Mouse (Mus musculus) CD4-positive helper T cell, adult 2 months (primary cell): ENCODE data around the gene A4galt.
"Not testable (repeated sequence)": the region's sequence is repeated elsewhere in the genome, so short reads cannot be mapped to it uniquely, and the experiment has no call there.

Source experiments
- DNase-seq: peaks from one replicate; pipeline ENCODE4 v3.0.0-alpha.2; 2012; ENCODE audit warnings: low read depth, missing footprints, low spot score

A4galt gene

DNA sequence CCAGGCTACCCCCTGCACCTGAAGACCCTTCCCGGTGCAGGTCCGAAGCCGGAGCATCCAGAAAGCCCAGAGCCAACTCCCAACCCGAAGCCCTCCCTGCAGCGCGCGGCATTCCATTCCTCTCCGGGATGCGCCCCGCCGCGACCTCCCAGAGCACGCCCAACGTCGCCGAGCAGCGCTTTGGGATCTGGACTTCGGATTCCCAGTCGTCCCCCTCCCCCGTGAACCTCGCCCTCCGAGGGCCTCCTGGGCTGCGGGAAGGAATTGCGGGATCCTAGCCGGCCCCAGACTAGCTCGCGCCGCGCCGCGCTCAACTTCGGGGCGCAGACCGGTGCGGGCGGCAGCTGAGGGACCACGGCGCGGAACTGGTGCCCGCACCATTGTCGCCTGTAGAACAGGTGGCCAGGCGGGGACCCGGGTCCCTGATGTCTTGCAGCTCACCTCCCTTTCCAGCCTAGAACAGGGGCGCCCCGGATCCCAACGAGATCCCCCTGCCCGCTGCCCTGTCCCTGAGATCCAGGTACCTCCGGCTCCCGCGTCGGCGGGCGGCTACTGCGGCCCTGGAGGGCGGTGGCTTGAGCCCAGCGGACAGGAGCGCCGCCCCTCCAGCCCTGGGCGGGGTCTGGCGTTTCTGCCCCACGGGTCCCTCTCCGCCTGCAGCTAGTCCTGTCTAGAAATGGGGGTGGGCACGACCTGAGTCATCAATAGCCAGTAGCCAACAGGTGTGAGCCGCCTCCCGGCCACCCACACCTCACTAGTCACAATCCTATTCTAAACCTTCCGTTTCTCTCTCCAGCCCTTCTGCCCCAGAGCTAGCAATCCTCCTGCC is at the start of gene A4galt:
TSS of gene A4galt (minus strand) at position 599 of the 829 bp plus-strand sequence.
- no peak for DNase-seq

DNA sequence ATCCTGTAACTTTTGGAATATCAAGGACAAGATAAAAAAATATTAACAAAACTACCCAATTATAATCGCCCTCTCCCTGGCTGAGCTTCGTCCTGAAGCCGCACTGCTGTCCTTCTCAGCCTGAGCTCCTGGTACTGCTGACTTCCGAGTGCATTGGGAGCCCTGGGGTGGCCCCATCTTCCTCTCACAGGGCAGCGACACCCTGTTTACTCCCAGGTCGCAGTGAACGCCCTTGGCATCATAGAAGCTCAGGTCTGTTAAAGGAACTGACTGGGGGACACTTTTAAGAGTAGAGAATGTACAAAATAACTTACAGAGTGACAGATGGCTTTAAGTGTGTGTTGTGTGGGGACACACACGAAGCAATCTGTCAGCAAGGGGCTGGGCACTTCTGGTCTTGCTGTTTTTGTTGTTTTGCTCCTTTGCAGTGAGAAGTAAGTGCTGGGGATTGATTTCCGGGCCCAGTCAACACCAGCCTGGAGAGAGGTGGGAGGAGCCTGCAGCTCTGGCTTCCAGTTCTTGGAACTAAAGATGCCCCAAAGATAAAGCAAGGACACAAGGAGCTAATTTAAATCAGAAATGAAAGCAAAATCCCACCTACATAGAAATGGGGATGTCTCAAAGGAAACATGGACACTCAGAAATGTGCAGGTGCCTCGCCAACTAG is 48.5 kb upstream of the A4galt start:
- no peak for DNase-seq

DNA sequence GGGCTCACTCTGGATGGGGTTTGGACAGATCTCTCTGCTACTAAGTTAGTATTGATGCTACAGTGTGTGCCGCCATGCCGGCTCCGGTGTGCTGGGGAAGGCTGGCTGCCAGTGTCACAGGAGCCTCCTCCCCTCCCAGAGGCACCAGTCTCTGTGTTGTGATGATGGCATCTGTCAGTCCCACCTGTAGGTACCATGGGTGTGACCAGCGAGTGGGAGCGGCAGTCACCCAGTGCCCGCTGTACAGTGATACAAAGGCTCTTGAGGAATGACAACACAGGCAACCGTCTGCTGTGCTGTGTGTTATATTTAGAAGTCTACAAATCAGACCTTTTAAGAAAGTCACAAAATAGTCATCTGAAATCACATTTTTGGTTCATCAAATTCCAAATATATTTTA is 47.9 kb upstream of the A4galt start:
- no peak for DNase-seq

DNA sequence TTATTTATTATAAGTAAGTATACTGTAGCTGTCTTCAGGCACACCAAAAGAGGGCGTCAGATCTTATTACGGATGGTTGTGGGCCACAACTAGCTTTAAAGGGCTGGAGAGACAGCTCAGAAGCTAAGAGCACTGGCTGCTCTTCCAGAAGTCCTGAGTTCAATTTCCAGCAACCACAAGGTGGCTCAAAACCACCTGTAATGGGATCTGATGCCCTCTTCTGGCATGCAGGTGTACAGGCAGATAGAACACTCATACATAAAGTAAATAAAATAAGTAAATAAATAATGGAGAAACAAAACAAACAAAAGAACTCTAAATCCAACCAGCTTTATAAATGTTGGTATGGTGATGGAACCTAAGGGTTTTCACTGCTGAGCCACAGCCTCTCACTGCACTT is 47.2 kb upstream of the A4galt start:
- no peak for DNase-seq

DNA sequence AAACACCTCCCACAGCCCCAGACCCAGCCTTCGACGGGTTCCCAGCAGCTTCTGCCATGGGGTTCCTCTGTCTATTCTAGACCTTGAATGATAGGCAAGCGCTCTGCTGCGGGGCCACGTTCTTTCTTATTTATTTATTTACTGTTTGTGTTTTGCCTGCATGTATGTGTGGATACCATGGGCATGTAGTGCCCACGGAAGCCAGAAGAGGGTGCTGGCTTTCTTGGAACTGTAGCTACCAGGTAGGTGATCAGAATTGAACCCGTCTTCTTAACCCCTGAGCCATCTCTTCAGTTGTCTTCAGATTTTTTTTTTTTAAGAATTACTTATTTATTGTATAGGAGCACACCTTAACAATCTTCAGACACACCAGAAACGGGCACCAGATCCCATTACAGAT is 46.7 kb upstream of the A4galt start:
- DNase-seq: no peak

DNA sequence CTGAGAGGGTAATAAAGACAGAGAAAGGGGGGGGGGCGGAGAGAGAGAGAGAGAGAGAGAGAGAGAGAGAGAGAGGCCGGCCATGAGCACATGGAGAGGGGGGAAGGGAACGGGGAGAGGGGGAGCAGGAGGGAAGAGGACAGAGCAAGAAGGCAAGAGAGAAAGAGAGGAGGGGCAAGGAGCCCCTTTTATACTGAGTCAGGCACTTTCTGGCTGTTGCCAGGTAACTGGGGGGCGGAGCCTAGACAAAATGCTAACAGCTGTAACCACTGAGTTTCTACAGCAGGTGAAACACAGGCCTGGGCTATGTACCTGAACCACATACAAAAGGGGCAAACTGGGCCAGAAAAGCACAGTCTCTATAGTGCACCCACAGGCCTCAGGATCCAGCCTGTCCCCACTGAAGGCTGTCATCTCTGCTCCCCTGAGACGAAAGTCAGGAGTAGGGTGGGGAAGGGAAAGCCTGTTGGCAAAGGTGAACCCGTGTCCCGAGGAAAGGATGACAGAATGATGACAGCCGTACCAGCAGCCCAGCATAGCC is 45.3 kb upstream of the A4galt start:
- no peak for DNase-seq

DNA sequence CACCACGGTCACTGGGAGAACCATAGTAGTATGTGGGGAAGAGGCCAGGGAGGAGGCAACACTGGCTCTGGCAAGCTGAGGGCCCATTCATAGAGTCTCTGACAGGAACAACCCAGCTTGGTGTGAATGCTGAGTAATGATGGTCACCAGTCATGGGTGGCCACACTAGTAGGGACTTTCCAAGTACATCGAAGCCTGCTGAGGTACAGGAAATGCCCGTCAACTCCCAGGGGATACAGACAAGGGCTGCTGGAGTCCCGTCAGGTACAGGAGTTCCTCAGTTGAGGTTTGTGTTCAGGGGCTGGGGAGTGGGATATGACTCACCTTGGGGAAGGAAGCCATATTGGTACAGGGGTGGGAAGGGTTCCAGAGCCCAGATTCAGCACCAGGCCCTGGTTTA is 44.5 kb upstream of the A4galt start:
- DNase-seq: no peak

DNA sequence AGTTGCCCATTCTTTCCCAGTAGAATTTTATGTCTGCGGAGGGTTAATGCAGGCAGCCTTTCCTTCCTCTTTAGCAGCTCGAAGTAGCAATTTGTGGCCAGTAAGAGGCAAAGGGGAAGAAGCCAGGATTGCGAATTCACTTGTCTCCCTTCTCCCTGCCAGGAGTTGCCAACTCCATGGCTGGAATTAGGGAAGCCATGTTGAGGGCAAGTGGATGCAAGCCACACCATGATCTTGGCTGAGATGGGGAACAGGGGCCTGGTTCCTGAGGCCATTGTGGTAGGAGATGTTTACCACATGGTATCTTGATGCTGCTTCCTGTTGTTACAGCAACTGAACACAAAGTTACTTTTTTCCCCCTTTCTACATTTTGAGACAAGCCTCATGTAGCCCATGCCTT is 43.4 kb upstream of the A4galt start:
- DNase-seq: no peak

DNA sequence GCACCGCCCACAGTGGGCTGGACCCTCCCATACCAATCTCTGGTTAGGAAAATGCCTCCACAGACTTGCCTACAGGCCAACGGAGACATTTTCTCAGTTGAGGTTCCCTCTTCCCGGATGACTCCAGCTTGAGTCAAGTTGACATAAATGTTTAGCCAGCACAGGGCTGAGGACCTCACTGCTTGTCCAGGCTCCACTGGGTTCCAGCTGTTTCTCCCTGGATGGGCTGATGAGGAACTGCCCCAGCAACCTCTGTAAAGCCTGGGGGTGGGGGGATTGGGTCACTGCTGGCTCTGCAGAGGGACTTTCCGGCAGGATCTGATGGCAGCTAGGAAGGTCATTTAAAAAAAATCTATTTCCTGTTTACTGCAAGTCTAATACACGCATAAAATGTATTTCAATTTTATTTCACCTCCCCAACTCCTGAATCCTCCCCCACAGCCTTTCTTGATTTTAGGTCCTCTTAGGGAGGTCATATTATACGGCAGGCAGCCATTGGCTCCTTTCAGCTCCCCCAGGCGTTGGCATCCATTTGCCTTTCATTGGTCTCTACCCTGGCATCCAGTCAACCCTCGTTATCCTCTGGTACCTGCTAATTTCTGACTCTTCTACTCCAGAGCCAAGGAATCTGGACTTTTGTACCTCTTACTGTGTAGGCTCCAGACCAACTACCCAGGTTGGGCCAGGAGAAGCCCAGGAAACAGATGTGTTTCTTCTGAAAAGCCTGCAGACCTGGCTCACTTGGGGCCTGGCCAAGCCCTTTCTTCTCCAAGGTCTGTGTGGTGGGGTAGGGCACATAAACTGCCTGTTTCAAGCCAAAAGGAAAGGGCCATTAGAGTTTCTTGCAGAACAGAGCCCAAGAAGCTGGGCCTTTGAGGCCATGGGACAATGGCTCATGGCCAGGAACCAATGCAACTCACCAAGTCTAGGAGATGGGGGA is 42.4 kb upstream of the A4galt start:
- DNase-seq: no peak

DNA sequence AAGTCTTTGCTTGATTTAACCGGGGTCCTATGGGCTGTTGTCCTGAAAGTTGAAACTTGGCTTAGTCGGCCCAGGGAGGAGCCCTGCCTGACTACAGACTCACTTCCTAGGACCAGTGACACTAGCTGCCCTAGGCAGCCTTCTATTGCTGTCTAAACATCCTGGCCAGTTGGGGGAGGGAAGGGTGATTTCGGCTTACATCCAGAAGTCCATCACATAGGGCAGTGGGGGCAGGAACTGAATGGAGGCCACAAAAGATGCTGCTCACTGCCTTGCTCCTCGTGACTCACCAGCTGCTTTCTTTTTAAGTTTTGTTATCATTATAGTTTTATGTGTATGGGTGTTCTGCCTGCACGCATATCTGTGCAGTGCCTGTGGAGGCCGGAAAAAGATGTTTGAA is 41.6 kb upstream of the A4galt start:
- no peak for DNase-seq

DNA sequence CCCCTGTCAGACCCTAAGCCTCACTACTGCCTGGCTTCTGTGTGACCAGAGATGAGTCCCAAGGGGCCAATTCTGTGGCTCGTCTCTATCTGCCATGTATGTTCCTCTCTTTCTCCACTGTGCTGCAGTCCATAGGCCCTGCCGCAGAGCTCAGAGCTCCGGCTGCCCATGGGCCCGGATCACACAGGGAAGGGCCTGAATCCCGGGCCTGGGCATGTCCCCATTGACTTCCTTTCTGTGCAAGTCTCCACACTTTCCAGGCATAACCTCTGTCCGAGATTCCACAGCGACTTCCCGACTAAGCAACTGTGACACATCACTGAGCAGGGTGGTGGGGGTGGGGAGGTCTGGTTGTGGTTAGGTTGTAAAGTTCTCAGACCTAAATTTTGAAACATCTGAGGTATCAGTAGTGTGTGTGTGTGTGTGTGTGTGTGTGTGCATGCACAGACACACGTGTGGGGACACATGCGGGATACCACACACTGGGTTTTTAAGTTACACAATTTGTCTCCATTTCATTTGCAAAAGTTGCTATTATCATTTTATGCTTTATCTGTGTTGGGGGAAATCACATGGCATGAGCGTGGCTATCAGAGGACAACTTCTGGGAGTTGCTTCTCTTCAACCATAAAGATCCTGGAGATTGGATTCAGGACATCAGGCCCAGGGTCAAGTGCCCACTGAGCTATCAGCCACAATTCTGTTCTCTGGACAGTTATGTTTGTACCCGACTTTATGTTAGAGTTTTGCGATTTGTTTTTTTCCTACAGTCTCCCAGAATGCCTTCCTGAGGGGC is 40.9 kb upstream of the A4galt start:
- no peak for DNase-seq

DNA sequence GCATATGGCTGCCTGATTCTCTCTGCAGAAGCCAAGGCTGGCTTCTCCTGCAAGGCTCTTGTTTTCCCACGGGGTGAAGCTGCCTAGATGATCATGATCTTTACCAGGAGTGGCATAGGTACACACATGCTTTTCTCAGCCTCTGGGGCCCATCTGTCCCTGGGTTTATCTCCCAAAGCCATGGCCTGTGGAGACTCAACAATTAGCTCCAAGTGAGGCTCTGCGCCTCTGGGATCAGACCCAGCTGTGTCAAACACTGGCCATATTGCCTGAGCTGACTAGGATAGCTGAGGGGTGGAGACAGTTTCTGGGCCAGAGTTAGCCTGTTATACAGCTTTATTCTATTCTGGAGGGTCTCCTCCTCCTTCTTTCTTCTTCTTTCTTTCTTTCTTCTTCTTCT is 39.3 kb upstream of the A4galt start:
- no peak for DNase-seq

DNA sequence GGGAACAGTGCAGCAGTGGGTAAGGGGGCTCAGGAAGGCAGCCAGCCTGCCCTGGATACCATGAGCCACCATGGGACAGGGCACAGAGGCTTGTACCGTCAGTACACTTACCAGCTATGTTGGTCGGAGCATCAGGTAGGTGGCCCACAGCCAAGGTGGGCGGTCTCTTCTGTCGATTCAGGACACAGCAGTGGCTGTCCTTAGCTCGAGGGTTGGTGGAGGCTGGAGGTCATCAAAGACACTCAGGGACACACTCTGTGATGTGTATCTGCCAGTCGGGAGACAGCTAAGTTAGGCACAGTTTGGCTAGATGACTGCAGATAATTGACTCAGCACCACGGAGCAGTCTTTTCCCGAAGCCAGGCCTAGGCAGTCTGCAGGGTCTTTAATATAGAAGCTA is 33.3 kb upstream of the A4galt start:
- DNase-seq: no peak

DNA sequence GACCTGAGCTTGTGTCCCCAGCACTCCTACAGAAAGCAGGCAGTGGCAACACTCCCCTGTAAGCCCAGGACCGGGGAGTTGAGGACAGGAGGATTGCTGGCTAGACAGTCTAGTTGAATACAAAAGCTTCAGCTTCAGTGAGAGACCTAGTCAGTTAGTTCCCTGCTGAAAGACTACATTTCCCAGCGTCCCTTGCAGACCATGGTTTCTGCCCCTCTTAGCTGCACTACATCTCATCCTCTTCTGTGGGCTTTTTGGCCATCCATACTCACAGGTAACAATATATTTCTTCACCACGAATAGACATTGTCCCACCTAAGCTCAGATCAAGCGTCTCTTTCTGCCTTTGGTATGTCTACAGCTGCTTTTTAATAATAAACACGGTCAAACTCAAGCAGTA is 30.8 kb upstream of the A4galt start:
- DNase-seq: no peak

DNA sequence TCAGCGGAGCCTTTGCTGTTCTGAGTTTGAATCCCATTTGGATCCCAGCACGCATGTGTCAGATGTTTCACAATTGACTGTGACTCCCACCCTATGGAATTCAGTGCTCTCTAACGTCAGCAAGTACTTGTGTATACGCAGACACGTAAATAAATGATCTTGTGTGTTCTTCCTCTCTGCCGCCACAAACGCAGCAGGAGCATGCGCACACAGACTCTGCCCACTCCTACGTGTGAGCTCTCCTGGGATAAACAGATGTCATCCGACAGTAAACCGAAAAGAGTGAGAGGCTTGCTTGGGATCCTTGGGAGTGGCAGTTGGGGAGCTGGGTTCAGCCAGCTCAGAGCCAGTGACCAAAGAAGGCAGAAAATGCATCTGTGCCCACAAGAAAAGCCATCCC is 29.7 kb upstream of the A4galt start:
- no peak for DNase-seq

DNA sequence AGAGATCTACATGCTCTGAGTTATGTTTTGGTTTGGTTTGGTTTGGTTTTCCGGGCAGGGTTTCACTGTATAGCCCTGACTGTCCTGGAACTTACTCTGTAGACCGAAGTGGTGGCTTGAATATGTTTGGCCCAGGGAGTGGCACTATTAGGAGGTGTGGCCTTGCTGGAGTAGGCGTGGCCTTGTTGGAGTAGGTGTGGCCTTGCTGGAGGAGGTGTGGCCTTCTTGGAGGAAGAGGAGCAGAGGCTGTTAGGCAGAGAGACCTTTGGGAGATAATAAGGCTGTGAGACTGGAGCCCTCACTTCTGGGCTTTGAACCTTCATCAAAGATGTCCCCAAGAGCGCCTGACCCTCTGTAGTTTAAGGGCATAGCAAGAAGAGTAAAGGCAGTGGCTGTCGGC is 27.0 kb upstream of the A4galt start:
- DNase-seq: no peak

DNA sequence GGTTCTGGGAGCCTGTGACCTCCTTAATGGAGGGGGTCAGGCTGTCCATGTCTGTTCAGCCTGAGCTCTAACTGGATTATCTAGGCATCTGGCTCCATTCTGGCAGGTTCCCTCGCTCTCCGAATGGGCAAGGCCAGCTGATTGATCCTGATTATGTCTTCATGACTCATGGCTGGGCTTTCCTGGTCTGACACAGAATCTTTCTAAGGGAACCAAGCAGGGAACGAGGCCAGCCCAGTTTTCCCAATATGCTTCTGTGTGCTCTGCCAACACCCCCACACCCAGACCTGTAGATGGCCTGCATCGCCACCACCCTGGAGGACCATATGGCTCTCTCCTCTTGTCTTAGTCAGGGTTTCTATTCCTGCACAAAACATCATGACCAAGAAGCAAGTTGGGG is 25.9 kb upstream of the A4galt start:
- DNase-seq: no peak

DNA sequence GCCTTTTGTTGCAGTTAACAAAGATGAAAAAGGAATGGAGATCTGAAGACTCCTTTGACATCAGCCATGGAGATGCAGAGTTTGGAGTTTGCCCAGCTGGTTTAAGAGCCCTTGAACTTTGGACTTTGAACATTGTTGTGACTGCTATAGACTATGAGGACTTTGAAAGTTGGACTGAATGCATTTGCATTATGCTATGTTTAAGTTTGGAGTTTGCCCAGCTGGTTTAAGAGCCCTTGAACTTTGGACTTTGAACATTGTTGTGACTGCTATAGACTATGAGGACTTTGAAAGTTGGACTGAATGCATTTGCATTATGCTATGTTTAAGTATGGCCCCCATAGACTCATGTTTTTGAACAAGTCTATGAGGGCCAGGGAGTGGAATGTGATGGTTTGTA is 22.7 kb upstream of the A4galt start:
- not testable (repeated sequence) for DNase-seq

DNA sequence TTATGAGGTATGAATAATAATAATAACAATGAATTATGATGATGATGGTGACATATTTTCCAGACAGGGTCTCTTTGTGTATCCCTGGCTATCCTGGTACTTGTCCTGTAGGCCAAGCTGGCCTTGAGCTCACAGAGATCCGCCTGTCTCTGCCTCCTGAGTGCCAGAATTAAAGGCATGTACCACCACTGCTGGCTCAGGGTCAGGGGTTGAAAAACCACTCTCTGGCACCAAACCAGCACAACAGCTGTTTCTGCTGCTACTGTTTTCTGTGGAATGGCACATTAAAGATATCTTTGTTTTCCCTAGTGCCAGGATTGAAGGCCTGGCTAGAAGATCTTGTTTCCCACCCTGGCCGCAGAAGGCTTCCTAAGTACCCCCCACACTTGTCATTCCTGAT is 21.4 kb upstream of the A4galt start:
- DNase-seq: no peak

DNA sequence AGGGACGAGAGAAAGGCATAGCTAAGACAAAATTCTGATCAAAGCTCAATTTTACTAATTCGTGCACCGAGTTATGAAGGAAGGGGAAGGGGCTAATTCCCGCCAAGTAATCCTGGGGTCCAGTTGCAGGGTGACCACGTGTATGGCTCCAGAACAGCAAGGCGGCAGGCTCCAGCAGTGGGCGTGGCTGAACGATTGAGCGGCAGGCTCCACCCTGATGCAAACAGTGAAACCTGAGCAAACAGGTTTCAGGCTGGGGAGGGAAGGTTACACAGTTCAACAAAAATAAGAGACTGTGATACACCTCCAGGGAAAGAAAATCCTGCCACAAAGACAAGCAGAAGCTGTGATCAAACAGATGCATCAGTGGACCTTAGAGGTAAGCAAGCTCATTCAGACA is 19.6 kb upstream of the A4galt start:
- not testable (repeated sequence) for DNase-seq

DNA sequence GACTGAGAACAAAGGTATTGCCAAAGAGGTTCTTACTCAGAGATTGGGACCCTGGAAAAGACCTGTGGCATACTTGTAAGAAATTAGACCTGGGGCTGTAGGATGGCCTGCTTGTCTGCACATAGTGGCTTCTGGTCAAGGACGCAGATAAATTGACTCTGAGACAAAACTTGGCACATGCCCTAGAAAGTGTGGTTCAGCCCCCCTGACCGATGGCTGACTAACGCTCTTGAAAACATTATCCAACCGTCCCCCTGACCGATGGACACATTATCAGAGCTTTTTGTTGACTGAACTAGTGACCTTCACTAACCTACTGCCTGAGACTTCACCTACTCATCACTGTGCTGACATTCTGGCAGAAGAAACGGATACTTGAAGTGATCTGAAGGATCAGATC is 18.4 kb upstream of the A4galt start:
- DNase-seq: not testable (repeated sequence)
